Comparison of ENCODE assay signal across 8 mouse cellular contexts in genomic region chr7:35333692-35334526, GRCm38 (mm10). TPM values are rescaled to one million over a fixed set of nuclear protein-coding genes. Genes with fewer than 3 reads are reported as not detected.
DNase-seq lines count a peak whose midpoint lies in the region; ATAC-seq and TF ChIP-seq lines count a peak whose summit lies in the region.

TSS of gene Rhpn2 (plus strand) at chr7:35334170.

- H3K4me2 ChIP-seq in forebrain, embryonic 15.5 days (replicated peaks): peak within 1 kb of the TSS; percentile 99

- H3K4me1 ChIP-seq in ES-E14 (ENCODE audit: control insufficient read depth in 2 of 2, insufficient read depth in 2 of 2, low read length in 2 of 2, poor library complexity in 1 of 2): peaks cover 2 to 5% of the 10 kb centered on the region in 2 experiments; a peak in 2 of 4 replicates
- peaks cover 16% of the 10 kb centered on the region for H3K4me1 ChIP-seq in forebrain, embryonic 15.5 days
- H3K4me1 ChIP-seq in lung, adult 2 months (ENCODE audit: control insufficient read depth, insufficient read depth, low read length): 0 out of 2 replicates have a peak, but pooled peaks cover 3% of the 10 kb centered on the region

- peak within 1 kb of the TSS; percentile 61 for H3K9ac ChIP-seq in ES-E14 (ENCODE audit: insufficient read depth, low read depth, low read length, poor library complexity, severe bottlenecking)
- peak within 1 kb of the TSS; percentile 47 for H3K9ac ChIP-seq in forebrain, embryonic 15.5 days (replicated peaks)

- no peak for TF ChIP-seq CTCF in lung, adult 2 months (IDR thresholded peaks at IDR 0.05; ENCODE audit: insufficient read depth, low read length)

- peak within 1 kb of the TSS; percentile 59; the same call in 1 of the 2 replicates for H3K27ac ChIP-seq in ES-E14 (ENCODE audit: insufficient read depth, low read depth, low read length, poor library complexity, severe bottlenecking)
- peak within 1 kb of the TSS; percentile 33 for H3K27ac ChIP-seq in forebrain, embryonic 15.5 days (replicated peaks)

- H3K4me3 ChIP-seq in ES-E14 (ENCODE audit: insufficient read depth in 1 of 2, low read depth in 1 of 2, low read length in 2 of 2, poor library complexity in 1 of 2, severe bottlenecking in 1 of 2): peak within 1 kb of the TSS; percentile 73 to 79
- H3K4me3 ChIP-seq in forebrain, embryonic 15.5 days: peak within 1 kb of the TSS; percentile 58
- H3K4me3 ChIP-seq in lung, adult 2 months (replicated peaks; ENCODE audit: extremely low read depth, low read depth, low read length): peak within 1 kb of the TSS; percentile 92

- H3K27me3 ChIP-seq in forebrain, embryonic 15.5 days: peaks cover 21% of the 10 kb centered on the region; the same call in 1 of the 2 replicates

- intact Hi-C loops in heart, postnatal 25 days (cut with DNase I): loop anchor here (1.0 to 10.0 kb wide), 2 partner anchors 16 to 251 kb away; partner anchors contain the start of genes Ankrd27, Gpatch1 and Rgs9bp

- H3K9me3 ChIP-seq in ES-E14 (ENCODE audit: control insufficient read depth, insufficient read depth, low read depth, low read length): no peaks in the 10 kb centered on the region
- no peaks in the 10 kb centered on the region for H3K9me3 ChIP-seq in forebrain, embryonic 15.5 days

- WGBS in forebrain, embryonic 15.5 days: under 1% methylated on average over 50 of the region's 52 CpGs
- WGBS in lung, adult 2 months: under 1% methylated on average over 51 of the region's 52 CpGs

- H3K36me3 ChIP-seq in ES-E14 (ENCODE audit: control insufficient read depth, insufficient read depth, low read length, poor library complexity, severe bottlenecking): no peaks in the 10 kb centered on the region
- no peaks in the 10 kb centered on the region for H3K36me3 ChIP-seq in forebrain, embryonic 15.5 days

- DNase-seq in ES-E14 (ENCODE audit: low read depth, low spot score): peak; percentile 99
- DNase-seq in cerebellum, adult 11-12 months: peak; percentile 99
- DNase-seq in heart, postnatal 25 days (ENCODE audit: low spot score): peak; percentile 98
- peak; percentile 99 to 100 for DNase-seq in layer of hippocampus, adult 18-20 months (ENCODE audit: low spot score in 2 of 2)
- DNase-seq in lung, adult 2 months: peak; percentile 100
- DNase-seq in thymus, adult 18-20 months: peak; percentile 93 to 95

- peak; percentile 81; the same call in 1 of the 2 replicates for TF ChIP-seq POLR2A in lung, adult 2 months (IDR thresholded peaks at IDR 0.05; ENCODE audit: borderline replicate concordance, extremely low read depth, low read depth, low read length)

- ATAC-seq in forebrain, embryonic 15.5 days (replicated peaks): peak; percentile 98
- peak; percentile 91 for ATAC-seq in neutrophil, adult 5-6 weeks (ENCODE audit: extremely low read depth, insufficient number of reproducible peaks, low FRiP score, poor library complexity, severe bottlenecking)

- in situ Hi-C loops in ES-E14 (cut with MboI; ENCODE audit: low sequenced_read_pairs in 2 of 2, unreplicated experiment in 2 of 2): no loop called here

TF ChIP-seq in ES-E14, 5 proteins besides CTCF, POLR2A, EP300 and RAD21:
- TF ChIP-seq HCFC1 (IDR thresholded peaks at IDR 0.05; ENCODE audit: borderline replicate concordance, insufficient read depth, low read length) (0 out of 2 replicates have a peak, but pooled peaks have one; percentile 28), ZC3H11A (IDR thresholded peaks at IDR 0.05; ENCODE audit: borderline replicate concordance, low read depth, low read length) (no peak), ZNF384 (IDR thresholded peaks at IDR 0.05; ENCODE audit: low read depth, low read length) (no peak), CHD2 (IDR thresholded peaks at IDR 0.05; ENCODE audit: low read depth, low read length) (no peak), MAFK (IDR thresholded peaks at IDR 0.05; ENCODE audit: insufficient read depth, low read depth, low read length) (no peak)

RNA-seq across cellular contexts. Expression of gene Rhpn2, which starts in this region (rescaled TPM):
- total RNA-seq in ES-E14 (2012; rRNA removed): 12.6 and 12.7 TPM in 2 replicates
- 0.95 and 1.3 TPM in 2 replicates for polyA plus RNA-seq in forebrain, embryonic 15.5 days (2015; fragmentation: Nextera tagmentation; extraction: Ambion mirVana)
- 1 to 10 TPM; 4.4 to 6.0 TPM for total RNA-seq in heart, postnatal 25 days (2021)
- total RNA-seq in layer of hippocampus, adult 18-20 months (2021): 1 to 10 TPM; 7.3 to 9.1 TPM
- 7.5 and 11.0 TPM in 2 replicates for polyA plus RNA-seq in lung, adult 2 months (2012; rRNA removed)
- total RNA-seq in neutrophil, adult 5-6 weeks (2017): 1.5 and 1.9 TPM in 2 replicates

Comparison
In these comparisons a context has a peak if more than half of its experiments do, and no peak if none do; other contexts are left out.
1. Peak in every context shown above with its lines: DNase-seq, ATAC-seq, H3K4me3 ChIP-seq and H3K27ac ChIP-seq.